Mouse (Mus musculus) heart, adult 2 months (tissue): Measurements from ENCODE around the gene Tcf23. TPM values are rescaled to one million over a fixed set of nuclear protein-coding genes. Genes with fewer than 3 reads are reported as not detected.
A peak's percentile ranks its signal among the peaks of the same experiment; 100 is the strongest.

ENCODE experiments used
- DNase-seq, 2 experiments: peaks; one replicate each; pipeline ENCODE4 v3.0.0; 2021
- H3K27ac ChIP-seq: fragments of 200-600 bp; 2 replicates; pipeline ENCODE4 v1.8.1; 2022
- H3K27me3 ChIP-seq: fragments of 200-500 bp; 2 replicates; pipeline ENCODE4 v1.6.1; 2012; ENCODE audit warnings: mild to moderate bottlenecking, low read length, inconsistent platforms, mixed read lengths; ENCODE audit not compliant: control insufficient read depth, insufficient read depth
- H3K36me3 ChIP-seq: fragments of 200-500 bp; 2 replicates; pipeline ENCODE4 v1.6.1; 2012; ENCODE audit warnings: low read length, inconsistent platforms; ENCODE audit not compliant: control insufficient read depth, insufficient read depth
- H3K4me1 ChIP-seq: fragments of 200-500 bp; 2 replicates; pipeline ENCODE4 v1.6.1; 2011; ENCODE audit warnings: low read length; ENCODE audit not compliant: control insufficient read depth, insufficient read depth
- H3K4me3 ChIP-seq: fragments of 200-600 bp; 2 replicates; pipeline ENCODE4 v1.8.1; 2022
- H3K79me2 ChIP-seq: fragments of 200-500 bp; replicated peaks from 2 replicates; pipeline ENCODE4 v1.6.1; 2012; ENCODE audit warnings: mild to moderate bottlenecking, inconsistent platforms, low read length, moderate library complexity, mixed read lengths; ENCODE audit not compliant: control insufficient read depth, insufficient read depth
- H3K9ac ChIP-seq: fragments of 200-500 bp; 2 replicates; pipeline ENCODE4 v1.6.1; 2012; ENCODE audit warnings: low read depth, mild to moderate bottlenecking, control low read depth, inconsistent platforms, low read length, mixed read lengths
- CTCF ChIP-seq: fragments of 200-600 bp; IDR thresholded peaks from 2 replicates; pipeline ENCODE4 v1.8.1; 2022; ENCODE audit warnings: antibody characterized with exemption, mild to moderate bottlenecking, moderate library complexity
- EP300 ChIP-seq: fragments of 200-500 bp; IDR thresholded peaks from 2 replicates; pipeline ENCODE4 v1.6.1; 2011; ENCODE audit warnings: low read depth, low read length, control low read depth; ENCODE audit not compliant: insufficient read depth
- POLR2A ChIP-seq: fragments of 200-500 bp; IDR thresholded peaks from 2 replicates; pipeline ENCODE4 v1.6.1; 2011; ENCODE audit warnings: mild to moderate bottlenecking, low read depth, low read length, control low read depth; ENCODE audit not compliant: insufficient read depth
- WGBS: fragments of 180-500 bp; shearing (Covaris S2); methylation state at CpG from one replicate; pipeline ENCODE4 v1.1.7; 2018; 5-methylcytosine and 5-hydroxymethylcytosine counted together
- intact Hi-C: fragments of 180-260 bp; cut with DNase I; formaldehyde crosslinking; loops from one replicate; pipeline ENCODE4 v1.15.1; 2025
- polyA plus RNA-seq: library from polyadenylated mRNA; depleted of rRNA; stranded (reverse); fragments of >200 nt; gene quantifications from 2 replicates; pipeline ENCODE4 v1.2.3, GENCODE M21; 2012
- total RNA-seq, 2 experiments: library from RNA; stranded (reverse); gene quantifications; 2 replicates each; pipeline ENCODE4 v1.2.3; 2021

Gene Tcf23
- total and polyA plus RNA-seq, 3 experiments, result 0.57 to 1.6 (median 1.6) TPM

GRCm38 (mm10) chr5:30994074-30994473, 25.6 kb downstream of the Tcf23 start:
- no peaks in the 10 kb centered on the region for H3K27me3 ChIP-seq
- no peaks in the 10 kb centered on the region for H3K36me3 ChIP-seq

GRCm38 (mm10) chr5:30994910-30995635, 26.6 kb downstream of the Tcf23 start:
- H3K27me3 ChIP-seq, result no peaks in the 10 kb centered on the region
- H3K4me1 ChIP-seq, result peaks cover 2% of the 10 kb centered on the region
- H3K9ac ChIP-seq, result no peak overlapping the region
- H3K27ac ChIP-seq, result no peak overlapping the region
- WGBS, result 39% methylated on average over 11 of the region's 11 CpGs
- H3K79me2 ChIP-seq, result no peaks in the 10 kb centered on the region
- DNase-seq, result no peak
- TF ChIP-seq POLR2A, result no peak
- TF ChIP-seq EP300, result no peak
- H3K4me3 ChIP-seq, result no peak overlapping the region
- intact Hi-C loops, result loop anchor here (10.0 kb wide), 1 partner anchor 280 kb away; the partner anchor contains the start of gene Dpysl5
- no peaks in the 10 kb centered on the region for H3K36me3 ChIP-seq

More at GRCm38 (mm10) chr5:30994074-30994473, 25.6 kb downstream of the Tcf23 start:
- Histone ChIP-seq H3K79me2 (no peaks in the 10 kb centered on the region), H3K9ac (no peak overlapping the region), H3K4me1 (peaks cover 2% of the 10 kb centered on the region), H3K27ac (no peak overlapping the region), H3K4me3 (no peak overlapping the region)
- TF ChIP-seq CTCF (no peak), POLR2A (no peak), EP300 (no peak)
- WGBS, result 64% methylated on average over 3 of the region's 3 CpGs
- no peak for DNase-seq
- intact Hi-C loops, result loop anchor here (10.0 kb wide), 1 partner anchor 279 kb away; the partner anchor contains the start of gene Dpysl5

DNA sequence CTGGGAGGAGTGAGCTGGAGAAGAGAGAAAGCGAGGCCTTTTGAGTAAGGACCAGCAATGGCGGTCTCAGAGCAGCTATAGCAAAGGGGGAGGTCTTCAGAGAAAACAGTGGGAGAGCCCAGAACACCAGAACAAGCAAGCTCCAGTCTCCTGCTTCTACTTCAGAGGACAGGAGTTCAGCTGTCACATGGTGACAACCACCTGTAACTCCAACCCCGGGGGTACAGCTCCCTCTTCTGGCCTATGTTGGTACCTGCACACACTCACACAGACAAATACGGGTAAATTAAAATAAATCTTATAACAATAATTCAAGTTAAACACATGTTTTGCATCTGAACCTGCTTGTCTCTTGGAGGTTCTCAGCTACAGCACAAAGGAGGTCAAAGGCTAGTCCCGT, 29.8 kb downstream of the Tcf23 start:
- H3K27ac ChIP-seq, result no peak overlapping the region
- H3K79me2 ChIP-seq, result no peaks in the 10 kb centered on the region
- DNase-seq, result peak; percentile 33 to 54
- 30% methylated on average over 5 of the region's 5 CpGs for WGBS
- intact Hi-C loops, result loop anchor here (1.0 to 10.0 kb wide), 2 partner anchors 68 to 284 kb away; partner anchors contain the start of gene Dpysl5
- no peaks in the 10 kb centered on the region for H3K27me3 ChIP-seq
- TF ChIP-seq EP300, result peak; percentile 81; the same call in 1 of the 2 replicates
- no peak for TF ChIP-seq POLR2A
- TF ChIP-seq CTCF, result peak; percentile 86
- no peak overlapping the region for H3K9ac ChIP-seq
- H3K4me3 ChIP-seq, result no peak overlapping the region
- no peaks in the 10 kb centered on the region for H3K36me3 ChIP-seq
- H3K4me1 ChIP-seq, result peaks cover 2% of the 10 kb centered on the region

- H3K4me1 ChIP-seq, result peaks cover 2% of the 10 kb centered on the region
Observed at GRCm38 (mm10) chr5:30999324-30999723, 30.9 kb downstream of the Tcf23 start.

DNA sequence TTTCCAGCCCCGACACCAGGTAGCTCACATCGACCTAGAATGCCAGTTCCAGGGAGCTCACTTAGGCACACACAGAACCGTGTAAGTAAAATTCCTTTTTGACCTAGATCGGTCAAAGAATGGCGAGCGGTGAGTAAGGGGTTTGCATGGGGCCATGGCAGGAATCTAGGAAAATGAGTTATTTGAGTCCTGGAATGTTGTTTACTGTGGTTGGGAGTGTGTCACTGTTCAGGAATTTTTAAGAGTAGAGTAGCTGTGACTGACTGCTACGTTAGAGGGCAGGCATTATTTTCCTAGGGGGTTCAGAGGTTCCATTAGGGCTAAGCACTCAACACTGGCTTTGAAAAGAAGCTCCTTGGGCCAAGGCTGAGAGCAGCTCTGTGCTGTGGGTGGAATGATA, 31.7 kb downstream of the Tcf23 start:
- no peaks in the 10 kb centered on the region for H3K27me3 ChIP-seq
- H3K9ac ChIP-seq, result no peak overlapping the region
- H3K79me2 ChIP-seq, result no peaks in the 10 kb centered on the region
- H3K27ac ChIP-seq, result no peak overlapping the region
- intact Hi-C loops, result no loop called here
- DNase-seq, result no peak
- H3K36me3 ChIP-seq, result no peaks in the 10 kb centered on the region
- 62% methylated on average over 7 of the region's 7 CpGs for WGBS
- TF ChIP-seq EP300 (no peak), CTCF (no peak), POLR2A (no peak)
- H3K4me3 ChIP-seq, result no peak overlapping the region
- no peaks in the 10 kb centered on the region; the same call in 1 of the 2 replicates for H3K4me1 ChIP-seq

More at GRCm38 (mm10) chr5:30999324-30999723, 30.9 kb downstream of the Tcf23 start:
- no peak for DNase-seq
- intact Hi-C loops, result loop anchor here (10.0 kb wide), 1 partner anchor 285 kb away; the partner anchor contains the start of gene Dpysl5
- TF ChIP-seq EP300, result no peak
- TF ChIP-seq CTCF, result no peak
- TF ChIP-seq POLR2A, result no peak
- no peaks in the 10 kb centered on the region for H3K27me3 ChIP-seq
- 79% methylated on average over 5 of the region's 5 CpGs for WGBS
- H3K27ac ChIP-seq, result no peak overlapping the region
- H3K4me3 ChIP-seq, result no peak overlapping the region
- H3K36me3 ChIP-seq, result no peaks in the 10 kb centered on the region
- H3K79me2 ChIP-seq, result no peaks in the 10 kb centered on the region
- H3K9ac ChIP-seq, result no peak overlapping the region

GRCm38 (mm10) chr5:31000993-31001392, 32.5 kb downstream of the Tcf23 start:
- no peak for TF ChIP-seq EP300
- TF ChIP-seq POLR2A, result no peak
- no peak for TF ChIP-seq CTCF
- H3K27ac ChIP-seq, result no peak overlapping the region
- no peaks in the 10 kb centered on the region for H3K36me3 ChIP-seq
- no peaks in the 10 kb centered on the region for H3K27me3 ChIP-seq
- intact Hi-C loops, result no loop called here
- H3K4me3 ChIP-seq, result no peak overlapping the region
- no peaks in the 10 kb centered on the region for H3K79me2 ChIP-seq
- DNase-seq, result no peak
- 67% methylated on average over 2 of the region's 2 CpGs for WGBS
- no peaks in the 10 kb centered on the region; the same call in 1 of the 2 replicates for H3K4me1 ChIP-seq
- H3K9ac ChIP-seq, result no peak overlapping the region
